Mouse (Mus musculus) limb, embryonic 14.5 days (tissue): ENCODE measurements around the gene Aox2. TPM values are rescaled to one million over a fixed set of nuclear protein-coding genes. Genes with fewer than 3 reads are reported as not detected.

Experiments used
- ATAC-seq: fragments of 200-750 bp; cut with Nextera tagmentation; 2 replicates; pipeline ENCODE4 v1.8.0; 2017; ENCODE audit warnings: low read depth, moderate number of reproducible peaks, moderate TSS enrichment; ENCODE audit not compliant: low FRiP score
- DNase-seq: peaks from one replicate; pipeline ENCODE4 v3.0.0-alpha.2; 2015; ENCODE audit warnings: low spot score
- H3K27ac ChIP-seq: fragments of 300-500 bp; sonication (generic); replicated peaks from 2 replicates; pipeline ENCODE4 v1.5.1; 2014; ENCODE audit warnings: low read depth, mild to moderate bottlenecking, low read length, moderate library complexity, mixed read lengths
- H3K27me3 ChIP-seq: fragments of 300-500 bp; sonication (generic); 2 replicates; pipeline ENCODE4 v1.6.1; 2014; ENCODE audit warnings: low read length, mixed read lengths; ENCODE audit not compliant: control insufficient read depth, insufficient read depth
- H3K36me3 ChIP-seq: fragments of 300-500 bp; sonication (generic); 2 replicates; pipeline ENCODE4 v1.6.1; 2014; ENCODE audit warnings: mild to moderate bottlenecking, low read length, moderate library complexity, mixed read lengths; ENCODE audit not compliant: control insufficient read depth, insufficient read depth
- H3K4me1 ChIP-seq: fragments of 300-500 bp; sonication (generic); 2 replicates; pipeline ENCODE4 v1.6.1; 2014; ENCODE audit warnings: antibody characterized with exemption, low read length, mixed read lengths; ENCODE audit not compliant: control insufficient read depth, insufficient read depth
- H3K4me2 ChIP-seq: fragments of 300-500 bp; sonication (generic); replicated peaks from 2 replicates; pipeline ENCODE4 v1.6.1; 2014; ENCODE audit warnings: low read depth, mild to moderate bottlenecking, low read length, moderate library complexity; ENCODE audit not compliant: severe bottlenecking
- H3K4me3 ChIP-seq: fragments of 300-500 bp; sonication (generic); replicated peaks from 2 replicates; pipeline ENCODE4 v1.5.1; 2014; ENCODE audit warnings: low read length
- H3K9ac ChIP-seq: fragments of 300-500 bp; sonication (generic); 2 replicates; pipeline ENCODE4 v1.6.1; 2014; ENCODE audit warnings: mild to moderate bottlenecking, low read depth, low read length, moderate library complexity; ENCODE audit not compliant: severe bottlenecking
- H3K9me3 ChIP-seq: fragments of 300-500 bp; sonication (generic); 2 replicates; pipeline ENCODE4 v1.6.1; 2016; ENCODE audit warnings: low read length; ENCODE audit not compliant: control insufficient read depth
- POLR2A ChIP-seq: fragments of 200-500 bp; IDR thresholded peaks from 2 replicates; pipeline ENCODE4 v1.8.0; 2012; ENCODE audit warnings: inconsistent platforms, mild to moderate bottlenecking, moderate library complexity, borderline replicate concordance; ENCODE audit not compliant: insufficient read depth, insufficient read length; ENCODE audit errors: extremely low read depth
- WGBS: fragments of 180-500 bp; shearing (Covaris S2); extraction: QIAGEN DNeasy Blood & Tissue Kit; methylation state at CpG from one replicate; pipeline ENCODE4 v1.1.7; 2014; 5-methylcytosine and 5-hydroxymethylcytosine counted together
- polyA plus RNA-seq, 2 experiments: library from polyadenylated mRNA; depleted of rRNA in 1 of 2; stranded (reverse) in 1 of 2; unstranded in 1 of 2; fragments of >200 nt; fragmentation: Nextera tagmentation in 1 of 2; extraction: Ambion mirVana in 1 of 2; gene quantifications; 2 replicates each; pipeline versions ENCODE4 v1.2.1 to v1.2.3; 2012 to 2014

Gene Aox2
- polyA plus RNA-seq, 2 experiments = 0.06 to 0.10 TPM

DNA sequence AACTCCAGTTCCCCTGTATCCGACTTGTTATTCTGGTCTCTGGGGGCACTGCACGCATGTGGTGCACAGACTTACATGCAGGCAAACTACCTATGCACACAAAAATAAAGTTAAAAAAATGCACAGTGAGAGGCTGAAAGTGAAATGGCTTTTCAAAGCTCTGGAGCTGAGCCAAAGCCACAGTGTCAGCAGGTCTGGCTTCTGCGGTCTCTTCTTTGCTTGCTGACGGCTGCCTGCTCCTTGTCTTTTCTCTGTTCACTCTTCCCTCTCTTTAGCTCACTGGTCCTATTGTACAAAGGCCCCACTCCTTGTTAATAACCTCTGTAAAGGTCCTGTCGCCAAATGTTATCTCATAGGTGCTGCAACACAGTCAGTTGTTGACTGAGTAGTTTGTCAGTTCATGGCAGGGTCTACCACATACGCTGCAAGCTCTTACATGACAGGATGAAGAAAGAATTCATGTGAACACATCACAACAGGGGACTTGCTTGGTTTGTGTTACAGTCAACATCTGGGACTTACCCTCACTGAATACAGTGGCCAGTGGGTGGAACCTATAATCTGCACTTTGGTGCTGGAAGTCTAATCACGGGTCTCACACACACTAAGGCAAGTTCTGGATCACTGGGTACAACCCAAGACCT lies 33.2 kb downstream of the Aox2 start:
- H3K27ac ChIP-seq = no peak overlapping the region
- H3K4me3 ChIP-seq = no peak overlapping the region
- ATAC-seq (no peak), DNase-seq (no peak)
- no peak for TF ChIP-seq POLR2A
- 75% methylated on average over 7 of the region's 7 CpGs for WGBS
- H3K4me2 ChIP-seq = no peak overlapping the region
- no peaks in the 10 kb centered on the region for H3K4me1 ChIP-seq
- no peaks in the 10 kb centered on the region for H3K36me3 ChIP-seq
- no peak overlapping the region for H3K9ac ChIP-seq
- H3K9me3 ChIP-seq = no peaks in the 10 kb centered on the region
- no peaks in the 10 kb centered on the region for H3K27me3 ChIP-seq

GRCm38 (mm10) chr1:58313173-58313572 lies 35.0 kb downstream of the Aox2 start:
- WGBS = 86% methylated on average over 8 of the region's 8 CpGs
- Histone ChIP-seq H3K27ac (no peak overlapping the region), H3K27me3 (no peaks in the 10 kb centered on the region), H3K9me3 (no peaks in the 10 kb centered on the region), H3K4me2 (no peak overlapping the region), H3K36me3 (no peaks in the 10 kb centered on the region), H3K4me1 (no peaks in the 10 kb centered on the region), H3K4me3 (no peak overlapping the region), H3K9ac (no peak overlapping the region)
- no peak for ATAC-seq
- DNase-seq = no peak
- TF ChIP-seq POLR2A = no peak

DNA sequence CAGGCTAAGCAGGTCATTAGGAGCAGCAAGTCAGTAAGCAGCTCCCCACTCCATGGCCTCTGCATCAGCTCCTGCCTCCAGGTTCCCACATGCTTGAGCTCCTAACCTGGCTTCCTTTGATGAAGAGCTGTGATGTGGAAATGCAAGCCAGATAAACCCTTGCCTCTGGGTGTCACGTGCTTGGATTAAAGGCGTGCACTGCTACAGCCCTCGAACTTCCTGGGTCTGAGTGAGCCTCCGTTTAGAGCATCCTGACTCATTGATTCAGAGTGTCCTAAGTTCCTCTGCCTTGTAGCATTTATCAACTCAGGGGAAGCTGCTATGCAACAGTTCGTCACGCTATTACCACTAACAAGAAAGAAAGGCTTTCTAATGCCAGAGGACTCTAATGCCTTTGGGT lies 37.4 kb downstream of the Aox2 start:
- no peak for DNase-seq
- no peak for TF ChIP-seq POLR2A
- no peaks in the 10 kb centered on the region for H3K9me3 ChIP-seq
- H3K36me3 ChIP-seq = no peaks in the 10 kb centered on the region
- WGBS = 68% methylated on average over 6 of the region's 6 CpGs
- no peak for ATAC-seq
- no peak overlapping the region for H3K27ac ChIP-seq
- no peak overlapping the region for H3K4me3 ChIP-seq
- no peaks in the 10 kb centered on the region for H3K4me1 ChIP-seq
- no peaks in the 10 kb centered on the region for H3K27me3 ChIP-seq
- no peak overlapping the region for H3K9ac ChIP-seq
- H3K4me2 ChIP-seq = no peak overlapping the region

DNA sequence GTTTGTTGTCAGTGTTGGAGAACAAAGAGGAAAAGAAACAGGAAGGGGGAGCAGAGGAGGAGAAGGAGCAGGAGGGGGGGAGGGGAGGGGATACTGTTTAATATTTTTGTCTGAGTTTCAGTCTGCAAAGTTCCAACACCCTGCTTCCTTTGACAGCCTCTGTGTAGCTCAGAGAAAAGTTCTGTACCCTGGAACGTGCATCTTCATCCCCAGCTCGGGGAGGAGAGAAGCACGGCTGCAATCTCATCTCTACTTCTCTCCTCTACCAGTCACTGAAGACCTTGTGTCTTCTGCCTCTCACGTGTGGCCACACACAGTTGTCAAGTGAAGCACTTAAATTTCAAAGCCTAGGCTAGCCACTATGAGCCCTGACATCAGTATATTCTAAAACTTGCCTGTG lies 55.1 kb downstream of the Aox2 start:
- Histone ChIP-seq H3K4me2 (no peak overlapping the region; the same call in 1 of the 2 replicates), H3K36me3 (no peaks in the 10 kb centered on the region), H3K4me3 (no peak overlapping the region), H3K9me3 (no peaks in the 10 kb centered on the region), H3K27me3 (no peaks in the 10 kb centered on the region), H3K9ac (no peak overlapping the region), H3K27ac (no peak overlapping the region), H3K4me1 (no peaks in the 10 kb centered on the region)
- no peak for TF ChIP-seq POLR2A
- no peak for DNase-seq
- ATAC-seq = no peak
- WGBS = 40% methylated on average over 4 of the region's 4 CpGs

- peak overlapping the region; percentile 13; the same call in 1 of the 2 replicates for H3K27ac ChIP-seq
- DNase-seq = no peak
- TF ChIP-seq POLR2A = no peak
- no peak for ATAC-seq
- H3K9ac ChIP-seq = no peak overlapping the region
- H3K4me3 ChIP-seq = no peak overlapping the region
- H3K27me3 ChIP-seq = no peaks in the 10 kb centered on the region
- no peak overlapping the region for H3K4me2 ChIP-seq
- H3K9me3 ChIP-seq = no peaks in the 10 kb centered on the region
- no peaks in the 10 kb centered on the region for H3K4me1 ChIP-seq
- no peaks in the 10 kb centered on the region for H3K36me3 ChIP-seq
- 80% methylated on average over 1 of the region's 1 CpGs for WGBS
These were observed 61.8 kb downstream of the Aox2 start for GRCm38 (mm10) chr1:58339901-58340300.
